Mouse (Mus musculus) heart, postnatal 0 days (tissue): ENCODE measurements around the gene Tpmt.

ENCODE experiments used
- CTCF ChIP-seq: IDR thresholded peaks from 2 replicates; pipeline ENCODE4 v1.5.1; 2016; ENCODE audit warnings: antibody characterized with exemption, control low read depth, low read depth
- EP300 ChIP-seq: IDR thresholded peaks from 2 replicates; pipeline ENCODE4 v1.6.1; 2016; ENCODE audit warnings: antibody characterized with exemption, low read depth

DNA sequence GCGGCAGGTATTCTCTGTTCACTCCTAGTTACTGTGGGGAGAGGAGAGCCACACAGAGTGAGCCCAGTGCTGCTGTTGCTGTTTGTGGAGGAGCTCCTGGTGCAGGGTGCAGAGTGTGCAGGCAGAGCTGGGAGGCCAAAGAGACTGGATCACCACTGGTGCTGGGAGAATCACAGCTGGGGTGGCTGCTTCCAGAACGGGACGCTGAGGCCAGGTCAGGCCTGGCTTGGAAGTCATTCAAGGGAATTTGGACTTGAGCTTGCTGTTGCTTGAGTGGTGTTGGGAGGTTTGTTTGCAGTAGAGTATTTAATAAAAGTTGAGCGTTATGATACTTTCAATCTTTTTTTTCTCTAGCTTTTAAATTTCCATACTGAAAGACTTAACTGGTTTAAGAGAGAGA lies 3.5 kb upstream of the Tpmt start:
- TF ChIP-seq CTCF: no peak
- no peak for TF ChIP-seq EP300
